Mouse (Mus musculus): ENCODE measurements at regions not wholly inside any gene's neighbourhood (a gene's known extent, or its start where the extent isn't known, plus 50 kb on each side); places are given as distances from the start of the nearest gene placed in this dataset.

- DNase-seq = no peak
Measured at GRCm38 (mm10) chr19:56041930-56042329, 245.0 kb upstream of the Habp2 start.

- DNase-seq = peak; percentile 70
Measured at GRCm38 (mm10) chr19:56046784-56047390, 240.1 kb upstream of the Habp2 start.

- no peak for DNase-seq
Measured at GRCm38 (mm10) chr19:56054186-56054585, 232.8 kb upstream of the Habp2 start.

- no peak for DNase-seq
Measured at GRCm38 (mm10) chr19:56056397-56056796, 230.5 kb upstream of the Habp2 start.

GRCm38 (mm10) chr19:56061882-56062540 lies 224.9 kb upstream of the Habp2 start:
- DNase-seq = peak; percentile 41

- DNase-seq = no peak
Measured at GRCm38 (mm10) chr19:56063099-56063498, 223.8 kb upstream of the Habp2 start.

- no peak for DNase-seq
Measured at GRCm38 (mm10) chr19:56065730-56066129, 221.2 kb upstream of the Habp2 start.

- no peak for DNase-seq
Measured at GRCm38 (mm10) chr19:56068165-56068564, 218.8 kb upstream of the Habp2 start.

- DNase-seq = peak; percentile 47
Measured at GRCm38 (mm10) chr19:56068854-56069253, 218.1 kb upstream of the Habp2 start.

GRCm38 (mm10) chr19:56069266-56069665 lies 217.7 kb upstream of the Habp2 start:
- DNase-seq = peak; percentile 68

GRCm38 (mm10) chr19:56071340-56071739 lies 215.6 kb upstream of the Habp2 start:
- no peak for DNase-seq

- no peak for DNase-seq
Measured at GRCm38 (mm10) chr19:56076128-56076527, 210.8 kb upstream of the Habp2 start.

GRCm38 (mm10) chr19:56077491-56077890 lies 209.4 kb upstream of the Habp2 start:
- DNase-seq = no peak

- DNase-seq = no peak
Measured at GRCm38 (mm10) chr19:56086413-56087083, 200.4 kb upstream of the Habp2 start.

- no peak for DNase-seq
Measured at GRCm38 (mm10) chr19:56087127-56087526, 199.8 kb upstream of the Habp2 start.

- no peak for DNase-seq
Measured at GRCm38 (mm10) chr19:56089795-56090375, 197.1 kb upstream of the Habp2 start.

GRCm38 (mm10) chr19:56091581-56091980 lies 195.4 kb upstream of the Habp2 start:
- DNase-seq = no peak

GRCm38 (mm10) chr19:56095873-56096272 lies 191.1 kb upstream of the Habp2 start:
- no peak for DNase-seq

- no peak for DNase-seq
Measured at GRCm38 (mm10) chr19:56099725-56100124, 187.2 kb upstream of the Habp2 start.

GRCm38 (mm10) chr19:56100131-56100872 lies 186.6 kb upstream of the Habp2 start:
- DNase-seq = no peak

GRCm38 (mm10) chr19:56102454-56103080 lies 184.4 kb upstream of the Habp2 start:
- no peak for DNase-seq

GRCm38 (mm10) chr19:56105073-56105451 lies 181.9 kb upstream of the Habp2 start:
- DNase-seq = no peak
